Mouse (Mus musculus) cortical plate, adult 2 months (tissue): ENCODE results near the gene Mcu.

Experiments
- CTCF ChIP-seq: fragments of 200-500 bp; IDR thresholded peaks from 2 replicates; pipeline ENCODE4 v1.5.1; 2011; ENCODE audit warnings: mild to moderate bottlenecking, control low read depth, low read length; ENCODE audit not compliant: insufficient read depth; ENCODE audit errors: extremely low read depth
- POLR2A ChIP-seq: fragments of 200-500 bp; IDR thresholded peaks from 2 replicates; pipeline ENCODE4 v1.6.1; 2011; ENCODE audit warnings: mild to moderate bottlenecking, low read length, control low read depth; ENCODE audit not compliant: insufficient read depth; ENCODE audit errors: extremely low read depth

DNA sequence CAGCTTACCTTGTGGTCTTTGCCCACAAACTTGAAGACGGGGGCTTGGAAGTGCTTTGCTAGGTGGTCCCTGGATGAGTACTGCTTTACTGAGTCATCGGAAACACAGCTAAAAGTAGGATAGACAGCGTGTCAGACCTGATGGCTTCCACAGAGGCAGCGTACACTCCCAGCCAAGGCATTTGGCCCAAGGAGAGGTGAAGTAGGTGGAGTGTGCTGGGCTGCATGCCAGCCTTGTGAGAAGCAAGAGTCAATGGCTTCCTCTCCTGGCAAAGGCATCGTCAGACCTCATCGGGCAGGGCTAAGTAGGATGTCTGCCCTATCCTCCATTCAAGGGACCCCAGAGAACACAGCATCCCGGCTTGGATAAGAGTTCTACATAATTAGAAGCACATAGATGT is 191.1 kb downstream of the Mcu start:
- TF ChIP-seq CTCF (no peak), POLR2A (no peak)
